Mouse (Mus musculus): ENCODE data around the gene Mbtd1. TPM values are rescaled to one million over a fixed set of nuclear protein-coding genes. Genes with fewer than 3 reads are reported as not detected.

The Mbtd1 gene
- polyA plus RNA-seq, 1 experiment from 2014 or later: 26.6 TPM

DNA sequence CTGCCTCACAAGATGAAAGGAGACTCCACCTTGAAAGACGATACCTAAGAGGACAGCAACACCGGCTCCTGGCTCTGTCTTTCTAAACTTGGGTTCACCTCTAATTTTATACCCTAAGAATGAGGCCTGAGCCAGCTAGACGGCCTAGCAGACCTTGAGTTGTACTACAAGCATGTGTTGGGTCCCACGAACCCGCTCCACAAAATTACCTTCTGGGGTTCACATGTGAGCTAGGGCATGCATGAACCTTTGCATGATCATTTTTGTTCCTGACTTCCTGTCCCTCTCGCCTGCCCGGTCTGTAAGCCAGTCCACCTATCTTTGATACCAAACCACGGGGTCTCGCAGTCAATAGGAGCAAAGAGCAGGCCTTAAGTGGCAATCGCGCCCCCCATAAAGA lies 81.7 kb downstream of the Mbtd1 start:
- peaks cover 14% of the 10 kb centered on the region for H3K4me1 ChIP-seq (replicated peaks)
- peak overlapping the region; percentile 82 for H3K4me2 ChIP-seq
- 4% methylated on average over 11 of the region's 11 CpGs for WGBS
- ATAC-seq (ENCODE audit: insufficient number of reproducible peaks, low FRiP score): no peak
- peak overlapping the region; percentile 82 for H3K9ac ChIP-seq
- peak overlapping the region; percentile 73 for H3K4me3 ChIP-seq
- H3K9me3 ChIP-seq (replicated peaks): no peaks in the 10 kb centered on the region
- H3K27ac ChIP-seq (ENCODE audit: poor library complexity, severe bottlenecking): peak overlapping the region; percentile 61; the same call in 1 of the 2 replicates
- peaks cover 38% of the 10 kb centered on the region for H3K36me3 ChIP-seq
- H3K27me3 ChIP-seq (replicated peaks): no peaks in the 10 kb centered on the region

DNA sequence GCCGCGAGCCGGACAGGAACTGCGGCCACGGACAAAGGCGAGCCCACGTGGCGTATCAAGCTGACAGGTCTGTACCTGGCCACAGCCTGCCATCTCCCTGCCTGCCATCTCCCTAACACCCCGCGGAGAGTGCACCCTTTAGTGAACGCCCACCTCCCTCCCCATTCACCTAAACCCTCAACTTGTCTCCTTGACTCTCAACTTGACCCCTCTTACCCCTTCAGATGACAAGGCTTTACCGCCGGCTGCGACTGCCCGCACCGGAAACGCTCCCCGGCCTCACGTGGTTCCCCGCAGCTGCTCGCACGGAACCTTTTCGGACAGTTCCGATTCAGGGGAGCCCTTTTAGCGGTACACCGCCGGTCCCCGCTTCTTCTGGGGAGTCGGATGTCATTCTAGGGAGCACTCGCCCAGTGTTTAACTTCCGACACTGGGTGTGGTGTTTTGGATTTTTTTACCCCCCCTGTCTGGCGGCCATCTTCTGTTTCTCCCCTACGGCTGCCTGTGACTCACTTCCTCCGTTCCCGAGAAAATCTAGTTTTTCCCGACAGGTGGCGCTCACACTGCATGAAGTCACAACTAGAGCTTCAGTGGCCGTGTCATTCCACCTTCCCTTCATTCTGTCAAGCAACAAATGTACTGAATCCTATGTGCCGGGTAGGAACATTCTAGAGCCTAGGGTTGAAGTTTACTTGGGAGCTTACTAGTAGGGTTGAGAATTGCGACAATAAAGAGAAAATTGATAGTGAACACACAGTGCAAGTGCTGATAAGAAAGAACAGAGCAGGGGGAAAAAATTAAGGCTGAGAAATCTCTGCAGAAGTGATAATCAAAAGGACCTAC lies 82.6 kb downstream of the Mbtd1 start, which contains the start of the genes Gm20390 and Nme1:
Gene Gm20390 (minus strand): TSS at position 289 of the 843 bp plus-strand sequence.
Gene Nme1 (minus strand): TSS at position 517 of the 843 bp plus-strand sequence.
- Histone ChIP-seq H3K4me2 (peak within 1 kb of the TSS; percentile 82), H3K9me3 (replicated peaks) (no peaks in the 10 kb centered on the region), H3K4me3 (peak within 1 kb of the TSS; percentile 73), H3K27ac (ENCODE audit: poor library complexity, severe bottlenecking) (peak within 1 kb of the TSS; percentile 61), H3K27me3 (replicated peaks) (no peaks in the 10 kb centered on the region), H3K4me1 (replicated peaks) (peaks cover 14% of the 10 kb centered on the region), H3K9ac (peak within 1 kb of the TSS; percentile 82), H3K36me3 (peaks cover 30% of the 10 kb centered on the region)
- ATAC-seq (ENCODE audit: insufficient number of reproducible peaks, low FRiP score): peak; percentile 94
- WGBS: under 1% methylated on average over 40 of the region's 40 CpGs

DNA sequence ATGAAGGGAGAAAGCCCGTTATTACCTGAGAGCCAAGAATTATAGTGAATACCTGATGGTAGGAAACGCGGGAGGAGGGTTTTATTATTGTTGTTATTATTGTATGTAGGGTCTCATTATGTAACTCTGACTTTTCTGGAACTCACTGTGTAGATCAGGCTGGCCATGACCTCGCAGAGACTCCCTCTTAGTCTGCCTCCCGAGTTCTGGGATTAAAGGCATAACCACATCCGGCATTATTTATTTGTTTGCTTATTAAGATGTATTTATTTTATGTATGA lies 83.1 kb downstream of the Mbtd1 start:
- 0 out of 2 replicates have a peak overlapping the region, but pooled peaks have one; percentile 33 for H3K27ac ChIP-seq (ENCODE audit: poor library complexity, severe bottlenecking)
- H3K9me3 ChIP-seq (replicated peaks): no peaks in the 10 kb centered on the region
- H3K27me3 ChIP-seq (replicated peaks): no peaks in the 10 kb centered on the region
- H3K4me1 ChIP-seq (replicated peaks): peaks cover 14% of the 10 kb centered on the region
- no peak for ATAC-seq (ENCODE audit: insufficient number of reproducible peaks, low FRiP score)
- peak overlapping the region; percentile 43 for H3K4me2 ChIP-seq
- peaks cover 24% of the 10 kb centered on the region for H3K36me3 ChIP-seq
- WGBS: 44% methylated on average over 6 of the region's 6 CpGs
- peak overlapping the region; percentile 73 for H3K4me3 ChIP-seq
- no peak overlapping the region; the same call in 1 of the 2 replicates for H3K9ac ChIP-seq

DNA sequence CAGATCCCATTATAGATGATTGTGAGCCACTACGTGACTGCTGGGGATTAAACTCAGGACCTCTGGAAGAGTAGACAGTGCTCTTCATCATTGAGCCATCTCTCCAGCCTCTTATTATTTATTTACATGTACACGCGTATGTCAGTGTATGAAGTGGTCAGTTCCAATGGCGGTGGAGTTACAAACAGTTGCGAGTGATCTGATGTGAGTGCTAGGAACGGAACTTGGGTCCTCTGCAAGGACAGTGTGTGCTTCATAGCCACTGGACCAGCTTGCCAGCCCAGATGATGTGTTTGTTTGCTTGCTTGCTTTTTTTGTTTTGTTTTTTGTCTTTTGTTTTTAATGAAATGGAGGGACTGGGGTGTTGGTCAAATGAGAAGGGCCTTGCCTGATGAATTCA lies 83.5 kb downstream of the Mbtd1 start:
- Histone ChIP-seq H3K4me2 (peak overlapping the region; percentile 43), H3K9ac (no peak overlapping the region; the same call in 1 of the 2 replicates)
- 94% methylated on average over 6 of the region's 6 CpGs for WGBS

DNA sequence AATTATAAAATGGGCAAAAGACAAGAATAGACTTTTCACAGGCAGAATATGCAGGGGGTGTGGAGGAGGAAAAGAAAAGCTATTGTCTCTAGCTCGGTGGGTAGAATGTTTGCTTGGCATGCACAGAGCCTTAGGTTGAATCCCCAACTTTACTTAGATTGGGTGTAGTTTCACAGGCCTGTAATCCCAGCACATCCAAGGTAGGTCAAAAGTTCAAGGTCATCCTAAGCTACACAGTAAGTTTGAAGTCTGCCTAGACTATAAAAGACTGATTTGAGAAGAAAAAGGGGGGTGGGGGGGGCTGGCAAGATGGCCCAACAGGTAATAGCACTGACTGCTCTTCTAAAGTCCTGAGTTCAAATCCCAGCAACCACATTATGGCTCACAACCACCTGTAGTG lies 84.1 kb downstream of the Mbtd1 start:
- no peak overlapping the region for H3K27ac ChIP-seq (ENCODE audit: poor library complexity, severe bottlenecking)
- H3K9ac ChIP-seq: no peak overlapping the region
- 63% methylated on average over 1 of the region's 1 CpGs for WGBS
- peaks cover 14% of the 10 kb centered on the region for H3K36me3 ChIP-seq
- no peak for ATAC-seq (ENCODE audit: insufficient number of reproducible peaks, low FRiP score)
- no peak overlapping the region for H3K4me3 ChIP-seq
- no peak overlapping the region for H3K4me2 ChIP-seq
- H3K9me3 ChIP-seq (replicated peaks): no peaks in the 10 kb centered on the region
- H3K4me1 ChIP-seq (replicated peaks): peaks cover 14% of the 10 kb centered on the region
- no peaks in the 10 kb centered on the region for H3K27me3 ChIP-seq (replicated peaks)

More for the DNA sequence above, 83.5 kb downstream of the Mbtd1 start:
- H3K36me3 ChIP-seq: peaks cover 20% of the 10 kb centered on the region
- H3K9me3 ChIP-seq (replicated peaks): no peaks in the 10 kb centered on the region
- H3K27me3 ChIP-seq (replicated peaks): no peaks in the 10 kb centered on the region
- no peak overlapping the region for H3K27ac ChIP-seq (ENCODE audit: poor library complexity, severe bottlenecking)
- H3K4me3 ChIP-seq: no peak overlapping the region; the same call in 1 of the 2 replicates
- peaks cover 14% of the 10 kb centered on the region for H3K4me1 ChIP-seq (replicated peaks)
- ATAC-seq (ENCODE audit: insufficient number of reproducible peaks, low FRiP score): no peak

DNA sequence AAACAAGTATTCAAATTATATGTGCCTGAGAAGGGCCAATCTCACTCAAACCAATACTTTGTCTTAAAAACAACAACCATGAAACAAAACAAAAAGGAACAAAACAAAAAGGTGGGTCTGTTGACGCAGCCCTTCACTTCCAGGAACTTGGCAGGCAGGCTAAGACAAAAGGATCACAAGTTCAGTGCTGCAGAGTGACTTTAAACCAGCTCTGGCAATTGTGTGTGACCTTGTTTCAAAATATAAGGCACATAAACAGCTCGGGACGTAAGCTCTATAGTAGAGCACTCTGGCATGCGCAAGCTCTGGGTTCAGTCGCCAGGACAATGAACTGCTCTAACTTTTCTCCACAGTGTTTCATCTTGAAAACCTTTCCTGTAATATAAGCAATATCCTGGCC lies 87.3 kb downstream of the Mbtd1 start:
- H3K4me1 ChIP-seq (replicated peaks): 0 out of 2 replicates have a peak, but pooled peaks cover 7% of the 10 kb centered on the region
- H3K36me3 ChIP-seq: no peaks in the 10 kb centered on the region
- H3K9me3 ChIP-seq (replicated peaks): no peaks in the 10 kb centered on the region
- H3K9ac ChIP-seq: no peak overlapping the region
- 83% methylated on average over 5 of the region's 5 CpGs for WGBS
- no peak overlapping the region for H3K27ac ChIP-seq (ENCODE audit: poor library complexity, severe bottlenecking)
- H3K27me3 ChIP-seq (replicated peaks): no peaks in the 10 kb centered on the region
- no peak overlapping the region for H3K4me2 ChIP-seq
- ATAC-seq (ENCODE audit: insufficient number of reproducible peaks, low FRiP score): no peak
- no peak overlapping the region for H3K4me3 ChIP-seq

DNA sequence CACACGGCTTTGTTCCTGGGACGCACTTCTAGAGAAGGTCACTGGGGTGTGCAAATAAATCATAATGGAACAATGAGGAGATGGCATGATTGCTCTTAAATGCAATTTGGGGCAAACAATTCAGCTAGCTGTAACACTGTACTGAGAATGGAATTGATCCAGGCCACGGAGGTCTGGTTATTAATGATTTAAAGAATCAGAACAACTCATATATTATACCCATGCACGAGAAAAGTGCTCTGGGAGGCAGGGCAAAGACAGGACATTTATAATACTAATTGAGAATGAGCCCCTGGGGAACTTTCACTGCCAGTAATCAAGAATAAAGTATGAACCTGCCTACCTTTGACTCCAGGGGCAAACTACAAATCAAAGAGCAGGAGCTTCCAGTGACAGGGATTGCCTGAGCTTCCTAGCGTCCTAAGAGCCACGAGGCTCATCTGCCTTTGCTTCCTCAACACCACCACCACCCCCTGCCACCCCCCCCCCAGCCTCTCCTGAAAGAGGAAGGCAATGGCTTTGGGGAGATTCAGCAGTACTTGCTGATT lies 93.9 kb downstream of the Mbtd1 start:
- H3K4me1 ChIP-seq (replicated peaks): no peaks in the 10 kb centered on the region
- H3K36me3 ChIP-seq: no peaks in the 10 kb centered on the region
- no peaks in the 10 kb centered on the region for H3K9me3 ChIP-seq (replicated peaks)
- H3K4me3 ChIP-seq: no peak overlapping the region
- 62% methylated on average over 6 of the region's 6 CpGs for WGBS
- no peak for ATAC-seq (ENCODE audit: insufficient number of reproducible peaks, low FRiP score)
- H3K9ac ChIP-seq: no peak overlapping the region
- no peak overlapping the region for H3K27ac ChIP-seq (ENCODE audit: poor library complexity, severe bottlenecking)
- no peak overlapping the region for H3K4me2 ChIP-seq
- no peaks in the 10 kb centered on the region for H3K27me3 ChIP-seq (replicated peaks)

DNA sequence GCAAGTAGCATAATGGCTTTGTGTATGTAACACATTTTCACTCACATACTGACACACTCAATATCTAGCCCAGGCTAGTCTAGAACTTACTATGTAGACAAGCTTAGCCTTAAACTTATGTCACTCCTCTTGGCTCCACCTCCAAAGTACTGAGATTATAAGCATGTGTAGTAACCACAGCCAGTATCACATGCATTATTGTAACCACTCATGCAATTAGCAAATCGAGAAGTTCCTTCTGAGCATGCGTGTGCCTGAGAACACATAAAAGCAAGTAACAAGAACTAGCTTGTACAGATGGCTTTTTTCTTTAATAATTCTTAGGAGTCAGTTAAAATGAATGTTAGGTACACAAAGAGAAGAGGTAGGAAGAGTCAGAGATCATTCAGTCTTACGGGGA lies 99.0 kb downstream of the Mbtd1 start:
- H3K9ac ChIP-seq: no peak overlapping the region
- no peak for ATAC-seq (ENCODE audit: insufficient number of reproducible peaks, low FRiP score)
- WGBS: 82% methylated on average over 3 of the region's 3 CpGs
- H3K36me3 ChIP-seq: no peaks in the 10 kb centered on the region
- H3K27me3 ChIP-seq (replicated peaks): no peaks in the 10 kb centered on the region
- no peak overlapping the region for H3K27ac ChIP-seq (ENCODE audit: poor library complexity, severe bottlenecking)
- peaks cover 22% of the 10 kb centered on the region for H3K4me1 ChIP-seq (replicated peaks)
- no peak overlapping the region for H3K4me3 ChIP-seq
- no peak overlapping the region for H3K4me2 ChIP-seq
- no peaks in the 10 kb centered on the region for H3K9me3 ChIP-seq (replicated peaks)

DNA sequence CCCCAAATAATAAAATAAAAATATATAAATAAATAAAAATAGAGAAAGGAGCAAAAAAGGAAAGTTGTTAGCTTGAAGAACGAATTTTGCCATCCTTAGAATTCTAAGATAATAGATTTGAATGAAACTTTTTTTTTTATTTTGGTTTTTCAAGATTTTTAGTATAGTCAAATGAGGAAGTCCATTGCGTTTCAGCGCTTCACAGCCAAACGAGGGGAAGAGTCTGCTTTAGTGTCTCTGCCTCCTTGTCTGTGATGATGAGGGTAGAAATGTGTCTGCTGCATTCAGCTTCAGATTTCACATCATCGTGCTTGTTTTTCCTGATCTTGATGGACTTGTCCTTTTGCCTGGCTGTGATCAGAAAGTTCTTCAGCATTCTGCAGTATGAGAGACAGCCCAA lies 99.6 kb downstream of the Mbtd1 start:
- Histone ChIP-seq H3K9ac (no peak overlapping the region), H3K4me2 (no peak overlapping the region), H3K27ac (ENCODE audit: poor library complexity, severe bottlenecking) (no peak overlapping the region), H3K27me3 (replicated peaks) (no peaks in the 10 kb centered on the region), H3K36me3 (no peaks in the 10 kb centered on the region), H3K4me1 (replicated peaks) (peaks cover 23% of the 10 kb centered on the region), H3K4me3 (no peak overlapping the region), H3K9me3 (replicated peaks) (no peaks in the 10 kb centered on the region)
- WGBS: 78% methylated on average over 5 of the region's 5 CpGs
- no peak for ATAC-seq (ENCODE audit: insufficient number of reproducible peaks, low FRiP score)

DNA sequence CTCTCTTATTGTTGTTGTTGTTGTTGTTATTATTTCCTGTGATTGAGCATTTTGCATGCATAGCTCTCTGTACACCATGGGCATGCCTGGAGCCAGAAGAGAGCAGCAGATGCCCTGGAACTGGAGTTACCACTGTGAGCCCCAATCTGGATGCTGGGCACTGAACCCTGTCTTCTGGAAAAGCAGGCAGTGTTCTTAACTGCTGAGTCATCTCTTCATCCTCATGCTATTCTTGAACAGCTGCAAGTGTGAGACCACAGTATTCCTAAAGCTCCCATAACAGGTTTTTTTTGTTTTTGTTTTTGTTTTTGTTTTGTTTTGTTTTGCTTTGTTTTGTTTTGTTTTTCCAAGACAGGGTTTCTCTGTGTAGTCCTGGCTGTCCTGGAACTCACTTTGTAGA lies 100.6 kb downstream of the Mbtd1 start:
- Histone ChIP-seq H3K27me3 (replicated peaks) (no peaks in the 10 kb centered on the region), H3K4me2 (no peak overlapping the region), H3K4me3 (no peak overlapping the region), H3K4me1 (replicated peaks) (peaks cover 23% of the 10 kb centered on the region), H3K9me3 (replicated peaks) (no peaks in the 10 kb centered on the region), H3K36me3 (no peaks in the 10 kb centered on the region), H3K9ac (no peak overlapping the region), H3K27ac (ENCODE audit: poor library complexity, severe bottlenecking) (no peak overlapping the region)
- no peak for ATAC-seq (ENCODE audit: insufficient number of reproducible peaks, low FRiP score)

DNA sequence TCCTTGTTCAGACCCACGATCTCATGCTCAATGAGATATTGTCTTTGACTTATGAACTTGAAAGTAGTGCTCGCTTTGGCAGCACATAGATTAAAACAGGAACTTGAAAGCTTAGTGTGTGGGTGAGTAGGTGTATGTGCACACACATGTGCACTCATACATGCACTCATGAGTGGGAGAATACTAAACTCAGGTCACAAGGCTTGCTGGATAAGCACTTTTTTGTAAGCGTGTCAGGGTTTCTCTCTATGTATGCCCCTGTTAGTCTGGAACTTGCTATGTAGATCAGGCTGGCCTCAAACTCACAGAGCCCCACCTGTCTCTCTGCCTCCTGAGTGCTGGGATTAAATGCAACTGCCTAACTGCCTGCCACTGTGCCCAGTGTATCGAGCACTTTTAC lies 101.4 kb downstream of the Mbtd1 start:
- ATAC-seq (ENCODE audit: insufficient number of reproducible peaks, low FRiP score): no peak
- peaks cover 23% of the 10 kb centered on the region for H3K4me1 ChIP-seq (replicated peaks)
- H3K9me3 ChIP-seq (replicated peaks): no peaks in the 10 kb centered on the region
- no peaks in the 10 kb centered on the region for H3K27me3 ChIP-seq (replicated peaks)
- no peaks in the 10 kb centered on the region for H3K36me3 ChIP-seq
- peak overlapping the region; percentile 95 for H3K27ac ChIP-seq (ENCODE audit: poor library complexity, severe bottlenecking)
- 77% methylated on average over 4 of the region's 4 CpGs for WGBS
- no peak overlapping the region for H3K4me3 ChIP-seq
- no peak overlapping the region for H3K9ac ChIP-seq
- peak overlapping the region; percentile 26; the same call in 1 of the 2 replicates for H3K4me2 ChIP-seq

All from heart, embryonic 12.5 days (tissue).